Mouse (Mus musculus) intestine, postnatal 0 days (tissue): ENCODE results near the gene 4933424G06Rik. TPM values are rescaled to one million over a fixed set of nuclear protein-coding genes. Genes with fewer than 3 reads are reported as not detected.

Source experiments
- ATAC-seq: fragments of 200-750 bp; cut with Nextera tagmentation; 2 replicates; pipeline ENCODE4 v1.8.0; 2017; ENCODE audit warnings: mild to moderate bottlenecking, moderate TSS enrichment, moderate library complexity
- H3K27ac ChIP-seq: fragments of 300-500 bp; sonication (generic); 2 replicates; pipeline ENCODE4 v1.5.1; 2014; ENCODE audit warnings: mild to moderate bottlenecking, low read depth, low read length, moderate library complexity
- H3K27me3 ChIP-seq: fragments of 300-500 bp; sonication (generic); replicated peaks from 2 replicates; pipeline ENCODE4 v1.6.1; 2014; ENCODE audit warnings: low read length, mixed read lengths; ENCODE audit not compliant: control insufficient read depth, insufficient read depth
- H3K36me3 ChIP-seq: fragments of 300-500 bp; sonication (generic); 2 replicates; pipeline ENCODE4 v1.6.1; 2014; ENCODE audit warnings: mild to moderate bottlenecking, moderate library complexity; ENCODE audit not compliant: control insufficient read depth, insufficient read depth
- H3K4me1 ChIP-seq: fragments of 300-500 bp; sonication (generic); replicated peaks from 2 replicates; pipeline ENCODE4 v1.6.1; 2014; ENCODE audit warnings: antibody characterized with exemption, low read length, mixed read lengths; ENCODE audit not compliant: control insufficient read depth, insufficient read depth
- H3K4me2 ChIP-seq: fragments of 300-500 bp; sonication (generic); replicated peaks from 2 replicates; pipeline ENCODE4 v1.6.1; 2014; ENCODE audit warnings: low read depth, mild to moderate bottlenecking, moderate library complexity
- H3K4me3 ChIP-seq: fragments of 300-500 bp; sonication (generic); 2 replicates; pipeline ENCODE4 v1.5.1; 2014; ENCODE audit warnings: low read depth, low read length
- H3K9ac ChIP-seq: fragments of 300-500 bp; sonication (generic); 2 replicates; pipeline ENCODE4 v1.6.1; 2014; ENCODE audit warnings: mild to moderate bottlenecking, low read depth, low read length
- H3K9me3 ChIP-seq: fragments of 300-500 bp; sonication (generic); 2 replicates; pipeline ENCODE4 v1.6.1; 2016; ENCODE audit warnings: mixed run types; ENCODE audit not compliant: control insufficient read depth
- CTCF ChIP-seq: sonication (generic); IDR thresholded peaks from 2 replicates; pipeline ENCODE4 v1.5.1; 2016; ENCODE audit warnings: low read depth, mild to moderate bottlenecking, control low read depth, antibody characterized with exemption, moderate library complexity
- WGBS: fragments of 180-500 bp; shearing (Covaris S2); extraction: QIAGEN DNeasy Blood & Tissue Kit; methylation state at CpG from one replicate; pipeline ENCODE4 v1.1.7; 2014; 5-methylcytosine and 5-hydroxymethylcytosine counted together
- polyA plus RNA-seq: library from polyadenylated mRNA; unstranded; fragments of >200 nt; fragmentation: Nextera tagmentation; extraction: Ambion mirVana; gene quantifications from 2 replicates; pipeline ENCODE4 v1.2.1, GENCODE M21; 2015

4933424G06Rik gene
- polyA plus RNA-seq, 1 experiment from 2014 or later: not detected

GRCm38 (mm10) chr1:36770998-36771397, 61.0 kb downstream of the 4933424G06Rik start:
- H3K4me3 ChIP-seq: 0 out of 2 replicates have a peak overlapping the region, but pooled peaks have one; percentile 9
- no peaks in the 10 kb centered on the region for H3K36me3 ChIP-seq
- 24% methylated on average over 27 of the region's 27 CpGs for WGBS
- no peak overlapping the region for H3K27ac ChIP-seq
- no peak for TF ChIP-seq CTCF
- H3K9ac ChIP-seq: no peak overlapping the region
- H3K9me3 ChIP-seq: 0 out of 2 replicates have a peak, but pooled peaks cover 2% of the 10 kb centered on the region
- H3K4me2 ChIP-seq: peak overlapping the region; percentile 46
- no peaks in the 10 kb centered on the region for H3K27me3 ChIP-seq
- no peak for ATAC-seq
- H3K4me1 ChIP-seq: no peaks in the 10 kb centered on the region

DNA sequence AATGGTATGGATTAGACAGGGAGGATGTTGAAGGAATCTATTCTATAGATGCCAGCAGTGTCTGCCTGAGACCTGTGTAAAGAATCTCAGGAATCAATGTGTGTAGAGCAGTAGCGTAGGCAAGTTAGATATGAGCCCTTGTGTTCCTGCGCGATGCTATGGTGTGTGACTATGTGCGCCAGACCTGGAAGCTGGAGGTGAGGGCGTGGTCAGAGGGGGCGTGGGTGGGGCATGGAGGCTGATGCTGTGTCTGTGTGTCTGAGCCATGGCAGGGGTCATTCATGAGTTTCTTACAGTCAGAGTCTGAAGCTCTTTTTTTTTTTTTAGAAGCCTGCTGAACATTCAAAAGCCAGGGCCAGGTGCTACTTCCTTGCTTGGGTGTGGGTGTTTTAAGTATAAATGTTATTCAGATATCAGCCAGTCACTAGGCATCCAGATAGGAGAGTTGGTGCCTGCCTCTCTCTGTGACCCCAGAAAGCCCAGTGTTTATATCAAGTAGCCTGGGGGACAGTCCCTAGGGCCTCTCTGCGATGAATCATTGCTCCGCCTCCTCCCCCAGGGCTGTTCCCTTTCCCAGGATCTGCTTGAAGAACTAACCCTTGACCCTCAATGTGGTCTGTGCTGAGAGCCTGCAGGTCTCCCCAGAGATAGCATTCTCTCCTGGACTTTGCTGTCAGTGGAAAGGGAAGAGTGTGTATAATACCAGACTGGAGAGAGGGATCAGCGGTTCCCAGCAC, 62.4 kb downstream of the 4933424G06Rik start:
- H3K4me1 ChIP-seq: no peaks in the 10 kb centered on the region
- peak; percentile 93 for ATAC-seq
- no peak overlapping the region for H3K9ac ChIP-seq
- no peaks in the 10 kb centered on the region for H3K36me3 ChIP-seq
- H3K4me3 ChIP-seq: no peak overlapping the region
- H3K4me2 ChIP-seq: 0 out of 2 replicates have a peak overlapping the region, but pooled peaks have one; percentile 13
- H3K9me3 ChIP-seq: 0 out of 2 replicates have a peak, but pooled peaks cover 2% of the 10 kb centered on the region
- H3K27ac ChIP-seq: no peak overlapping the region
- 54% methylated on average over 9 of the region's 9 CpGs for WGBS
- no peak for TF ChIP-seq CTCF
- H3K27me3 ChIP-seq: no peaks in the 10 kb centered on the region

- Histone ChIP-seq H3K27me3 (no peaks in the 10 kb centered on the region), H3K4me2 (no peak overlapping the region), H3K4me3 (no peak overlapping the region), H3K27ac (no peak overlapping the region), H3K9ac (no peak overlapping the region), H3K36me3 (no peaks in the 10 kb centered on the region), H3K4me1 (no peaks in the 10 kb centered on the region; the same call in 1 of the 2 replicates), H3K9me3 (no peaks in the 10 kb centered on the region)
- no peak for TF ChIP-seq CTCF
- 86% methylated on average over 13 of the region's 13 CpGs for WGBS
- ATAC-seq: no peak
These were observed 70.8 kb downstream of the 4933424G06Rik start for GRCm38 (mm10) chr1:36780793-36781192.

DNA sequence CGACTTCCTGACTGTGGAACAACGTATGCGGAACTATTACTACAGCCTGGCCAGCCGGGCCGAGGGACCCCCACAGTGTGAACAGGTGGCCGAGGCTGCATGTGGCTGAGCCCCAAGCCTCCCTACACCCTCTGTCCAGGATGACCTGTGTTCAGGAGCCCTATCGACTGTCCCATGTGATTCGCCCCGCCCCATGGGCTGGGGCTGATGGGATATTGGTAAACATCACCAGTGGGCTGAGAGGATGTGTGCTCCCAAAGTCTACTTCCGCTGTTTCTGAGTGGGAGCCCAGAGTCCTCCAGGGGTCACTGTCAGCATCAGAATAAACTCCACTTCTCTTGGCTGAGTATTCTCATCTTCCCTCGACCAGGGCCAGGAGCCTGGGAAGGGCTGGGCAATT, 72.5 kb downstream of the 4933424G06Rik start:
- no peaks in the 10 kb centered on the region for H3K36me3 ChIP-seq
- H3K4me1 ChIP-seq: no peaks in the 10 kb centered on the region; the same call in 1 of the 2 replicates
- no peak overlapping the region for H3K4me2 ChIP-seq
- H3K27me3 ChIP-seq: no peaks in the 10 kb centered on the region
- 68% methylated on average over 11 of the region's 11 CpGs for WGBS
- no peak overlapping the region for H3K9ac ChIP-seq
- no peaks in the 10 kb centered on the region for H3K9me3 ChIP-seq
- TF ChIP-seq CTCF: peak; percentile 19; the same call in 1 of the 2 replicates
- no peak overlapping the region for H3K4me3 ChIP-seq
- no peak overlapping the region for H3K27ac ChIP-seq
- ATAC-seq: no peak

- Histone ChIP-seq H3K27ac (no peak overlapping the region), H3K4me3 (peak overlapping the region; percentile 43), H3K27me3 (no peaks in the 10 kb centered on the region), H3K9ac (0 out of 2 replicates have a peak overlapping the region, but pooled peaks have one; percentile 34), H3K4me1 (no peaks in the 10 kb centered on the region; the same call in 1 of the 2 replicates), H3K36me3 (no peaks in the 10 kb centered on the region), H3K9me3 (no peaks in the 10 kb centered on the region), H3K4me2 (peak overlapping the region; percentile 92)
- 5% methylated on average over 20 of the region's 20 CpGs for WGBS
- peak; percentile 61 for ATAC-seq
- TF ChIP-seq CTCF: peak; percentile 91
These were observed 74.6 kb downstream of the 4933424G06Rik start for GRCm38 (mm10) chr1:36784365-36785134.

GRCm38 (mm10) chr1:36785238-36785641, 75.3 kb downstream of the 4933424G06Rik start:
- Histone ChIP-seq H3K36me3 (no peaks in the 10 kb centered on the region), H3K4me1 (no peaks in the 10 kb centered on the region; the same call in 1 of the 2 replicates), H3K4me3 (peak overlapping the region; percentile 43), H3K27ac (no peak overlapping the region), H3K9ac (peak overlapping the region; percentile 34; the same call in 1 of the 2 replicates), H3K9me3 (no peaks in the 10 kb centered on the region), H3K4me2 (peak overlapping the region; percentile 92), H3K27me3 (no peaks in the 10 kb centered on the region)
- WGBS: 2% methylated on average over 16 of the region's 16 CpGs
- TF ChIP-seq CTCF: peak; percentile 53
- no peak for ATAC-seq
